Mouse (Mus musculus) forebrain, postnatal 0 days (tissue): ENCODE data around the gene Auts2. TPM values are rescaled to one million over a fixed set of nuclear protein-coding genes. Genes with fewer than 3 reads are reported as not detected.

Experiments
- ATAC-seq: fragments of 200-750 bp; cut with Nextera tagmentation; 2 replicates; pipeline ENCODE4 v1.8.0; 2017; ENCODE audit warnings: mild to moderate bottlenecking, moderate library complexity
- DNase-seq: peaks from one replicate; pipeline ENCODE4 v3.0.0-alpha.2; 2015
- H3K27ac ChIP-seq: fragments of 300-500 bp; sonication (generic); 2 replicates; pipeline ENCODE4 v1.5.1; 2014; ENCODE audit warnings: low read depth, mild to moderate bottlenecking, antibody characterized with exemption, low read length, moderate library complexity, mixed read lengths
- H3K27me3 ChIP-seq: fragments of 300-500 bp; sonication (generic); 2 replicates; pipeline ENCODE4 v1.6.1; 2014; ENCODE audit warnings: mild to moderate bottlenecking, low read length, mixed read lengths; ENCODE audit not compliant: insufficient read depth
- H3K36me3 ChIP-seq: fragments of 300-500 bp; sonication (generic); 2 replicates; pipeline ENCODE4 v1.6.1; 2014; ENCODE audit warnings: mild to moderate bottlenecking, moderate library complexity; ENCODE audit not compliant: insufficient read depth
- H3K4me1 ChIP-seq: fragments of 300-500 bp; sonication (generic); 2 replicates; pipeline ENCODE4 v1.6.1; 2014; ENCODE audit warnings: antibody characterized with exemption; ENCODE audit not compliant: insufficient read depth
- H3K4me2 ChIP-seq: fragments of 300-500 bp; sonication (generic); 2 replicates; pipeline ENCODE4 v1.6.1; 2014; ENCODE audit warnings: low read depth, mild to moderate bottlenecking, moderate library complexity
- H3K4me3 ChIP-seq: fragments of 300-500 bp; sonication (generic); 2 replicates; pipeline ENCODE4 v1.5.1; 2014; ENCODE audit warnings: low read depth, low read length, mixed read lengths
- H3K9ac ChIP-seq: fragments of 300-500 bp; sonication (generic); 2 replicates; pipeline ENCODE4 v1.6.1; 2014; ENCODE audit warnings: mild to moderate bottlenecking
- H3K9me3 ChIP-seq: fragments of 300-500 bp; sonication (generic); 2 replicates; pipeline ENCODE4 v1.6.1; 2016; ENCODE audit warnings: low read length
- CTCF ChIP-seq: sonication (generic); IDR thresholded peaks from 2 replicates; pipeline ENCODE4 v1.5.1; 2016; ENCODE audit warnings: antibody characterized with exemption, control low read depth, low read depth
- WGBS: fragments of 180-500 bp; shearing (Covaris S2); extraction: QIAGEN DNeasy Blood & Tissue Kit; methylation state at CpG from one replicate; pipeline ENCODE4 v1.1.7; 2014; 5-methylcytosine and 5-hydroxymethylcytosine counted together
- polyA plus RNA-seq: library from polyadenylated mRNA; unstranded; fragments of >200 nt; fragmentation: Nextera tagmentation; extraction: Ambion mirVana; gene quantifications from 2 replicates; pipeline ENCODE4 v1.2.1, GENCODE M21; 2015
- total RNA-seq: library from RNA; depleted of rRNA; stranded (reverse); fragments of >200 nt; gene quantifications from 2 replicates; pipeline ENCODE4 v1.2.3, GENCODE M21; 2014

The Auts2 gene
- total and polyA plus RNA-seq, 2 experiments from 2014 or later = 40.9 to 66.2 TPM

GRCm38 (mm10) chr5:131600325-131601125 is 942.6 kb downstream of the Auts2 start:
- H3K27me3 ChIP-seq = no peaks in the 10 kb centered on the region
- ATAC-seq (peak; percentile 86), DNase-seq (peak; percentile 77)
- H3K4me2 ChIP-seq = 0 out of 2 replicates have a peak overlapping the region, but pooled peaks have one; percentile 4
- peaks cover 12% of the 10 kb centered on the region; the same call in 1 of the 2 replicates for H3K4me1 ChIP-seq
- WGBS = 5% methylated on average over 14 of the region's 14 CpGs
- no peaks in the 10 kb centered on the region for H3K36me3 ChIP-seq
- H3K4me3 ChIP-seq = no peak overlapping the region
- TF ChIP-seq CTCF = no peak
- no peaks in the 10 kb centered on the region for H3K9me3 ChIP-seq
- no peak overlapping the region for H3K9ac ChIP-seq
- no peak overlapping the region for H3K27ac ChIP-seq

DNA sequence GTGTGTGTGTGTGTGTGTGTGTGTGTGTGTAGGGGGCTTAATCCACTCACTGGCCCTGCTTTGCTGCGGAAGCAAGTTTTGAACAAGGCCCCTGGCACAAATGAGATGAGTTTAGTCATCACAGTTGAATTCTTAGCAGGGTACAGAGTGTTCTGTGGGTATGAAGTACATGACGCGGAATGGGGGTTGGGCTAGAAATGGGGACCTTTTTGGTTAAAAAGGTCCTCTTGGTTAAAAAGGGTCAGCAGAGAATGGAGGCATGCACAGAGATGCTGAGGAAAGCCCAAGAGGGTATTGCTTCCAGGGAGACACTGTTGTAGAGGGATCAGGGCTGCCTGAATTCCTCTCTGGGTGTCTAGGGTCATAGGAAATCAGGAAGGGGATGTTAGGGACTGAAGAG is 945.6 kb downstream of the Auts2 start:
- Histone ChIP-seq H3K4me2 (no peak overlapping the region), H3K9me3 (no peaks in the 10 kb centered on the region), H3K27ac (no peak overlapping the region), H3K36me3 (no peaks in the 10 kb centered on the region), H3K4me1 (peaks cover 12% of the 10 kb centered on the region; the same call in 1 of the 2 replicates), H3K4me3 (no peak overlapping the region), H3K9ac (no peak overlapping the region), H3K27me3 (no peaks in the 10 kb centered on the region)
- WGBS = 75% methylated on average over 3 of the region's 3 CpGs
- TF ChIP-seq CTCF = no peak
- ATAC-seq (no peak), DNase-seq (no peak)

GRCm38 (mm10) chr5:131596591-131596990 is 946.6 kb downstream of the Auts2 start:
- Histone ChIP-seq H3K27ac (no peak overlapping the region; the same call in 1 of the 2 replicates), H3K9me3 (no peaks in the 10 kb centered on the region), H3K4me2 (no peak overlapping the region), H3K4me1 (0 out of 2 replicates have a peak, but pooled peaks cover 12% of the 10 kb centered on the region), H3K9ac (no peak overlapping the region), H3K36me3 (no peaks in the 10 kb centered on the region), H3K4me3 (no peak overlapping the region), H3K27me3 (no peaks in the 10 kb centered on the region)
- TF ChIP-seq CTCF = no peak
- DNase-seq (no peak), ATAC-seq (no peak)
- WGBS = 9% methylated on average over 10 of the region's 10 CpGs

DNA sequence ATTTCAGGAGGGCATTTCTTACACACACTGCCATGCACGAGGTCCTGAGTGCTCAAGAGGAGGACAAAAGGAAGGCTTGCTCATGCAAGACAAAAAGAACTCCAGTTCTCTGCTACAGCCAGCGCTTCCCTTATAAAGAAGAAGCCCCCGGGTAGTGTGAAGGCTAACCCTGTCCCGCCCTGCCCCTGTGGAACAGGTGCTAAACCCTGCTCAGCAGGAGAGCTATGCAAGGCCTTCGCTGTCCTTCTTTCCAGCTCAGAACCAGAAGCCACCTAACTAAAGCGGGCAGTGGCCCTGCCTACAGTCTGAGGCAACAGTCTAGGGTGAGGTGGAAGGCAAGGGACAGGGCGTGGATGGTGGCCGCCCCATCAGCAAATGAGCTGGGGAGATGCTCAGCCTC is 947.4 kb downstream of the Auts2 start:
- Histone ChIP-seq H3K27me3 (no peaks in the 10 kb centered on the region), H3K9ac (no peak overlapping the region), H3K36me3 (no peaks in the 10 kb centered on the region), H3K4me2 (no peak overlapping the region), H3K27ac (no peak overlapping the region), H3K4me3 (no peak overlapping the region), H3K4me1 (0 out of 2 replicates have a peak, but pooled peaks cover 11% of the 10 kb centered on the region), H3K9me3 (no peaks in the 10 kb centered on the region)
- no peak for TF ChIP-seq CTCF
- 48% methylated on average over 8 of the region's 8 CpGs for WGBS
- DNase-seq = no peak
- no peak for ATAC-seq

DNA sequence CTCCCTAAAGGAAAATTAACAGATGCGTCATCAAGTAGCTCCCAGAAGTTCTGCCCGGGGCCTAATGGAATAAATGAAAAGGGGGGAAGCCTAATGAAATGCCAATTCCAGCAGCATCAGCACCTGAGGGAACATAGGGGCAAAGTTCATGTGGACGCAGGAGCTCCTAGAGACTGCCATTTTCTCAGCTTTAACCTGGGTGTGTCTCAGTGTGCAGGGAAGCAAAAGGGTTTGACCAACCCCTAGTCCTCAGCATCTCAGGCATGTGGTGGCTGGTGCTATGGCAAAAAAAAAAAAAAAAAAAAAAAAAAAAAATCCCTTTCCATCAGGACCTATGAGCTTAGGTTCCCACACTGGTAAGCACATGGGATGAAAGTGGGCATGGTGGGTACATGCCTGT is 948.5 kb downstream of the Auts2 start:
- no peak for DNase-seq
- ATAC-seq = no peak
- no peaks in the 10 kb centered on the region for H3K27me3 ChIP-seq
- H3K4me1 ChIP-seq = 0 out of 2 replicates have a peak, but pooled peaks cover 4% of the 10 kb centered on the region
- TF ChIP-seq CTCF = no peak
- 31% methylated on average over 3 of the region's 3 CpGs for WGBS
- H3K27ac ChIP-seq = no peak overlapping the region
- H3K4me3 ChIP-seq = no peak overlapping the region
- no peaks in the 10 kb centered on the region for H3K9me3 ChIP-seq
- H3K9ac ChIP-seq = no peak overlapping the region
- no peaks in the 10 kb centered on the region for H3K36me3 ChIP-seq
- no peak overlapping the region for H3K4me2 ChIP-seq

- ATAC-seq (no peak), DNase-seq (no peak)
- no peak overlapping the region for H3K27ac ChIP-seq
- no peaks in the 10 kb centered on the region for H3K27me3 ChIP-seq
- no peak overlapping the region for H3K4me2 ChIP-seq
- H3K36me3 ChIP-seq = no peaks in the 10 kb centered on the region
- TF ChIP-seq CTCF = no peak
- 0 out of 2 replicates have a peak, but pooled peaks cover 4% of the 10 kb centered on the region for H3K4me1 ChIP-seq
- no peaks in the 10 kb centered on the region for H3K9me3 ChIP-seq
- no peak overlapping the region for H3K4me3 ChIP-seq
- WGBS = 96% methylated on average over 10 of the region's 10 CpGs
- no peak overlapping the region for H3K9ac ChIP-seq
Observed at GRCm38 (mm10) chr5:131593261-131593660, 949.9 kb downstream of the Auts2 start.

- no peak for ATAC-seq
- WGBS = 89% methylated on average over 6 of the region's 6 CpGs
Observed at GRCm38 (mm10) chr5:131589948-131590467, 953.1 kb downstream of the Auts2 start.

More at GRCm38 (mm10) chr5:131589948-131590467, 953.1 kb downstream of the Auts2 start:
- Histone ChIP-seq H3K4me2 (no peak overlapping the region), H3K4me3 (no peak overlapping the region), H3K4me1 (peaks cover 5% of the 10 kb centered on the region; the same call in 1 of the 2 replicates), H3K9me3 (no peaks in the 10 kb centered on the region), H3K27me3 (no peaks in the 10 kb centered on the region), H3K27ac (no peak overlapping the region), H3K36me3 (no peaks in the 10 kb centered on the region), H3K9ac (no peak overlapping the region)
- no peak for TF ChIP-seq CTCF
- no peak for DNase-seq
